Mouse (Mus musculus) heart, adult 11 months (tissue): Measurements from ENCODE around the gene Etfrf1.

Experiments
- DNase-seq: peaks from one replicate; pipeline ENCODE4 v3.0.0; 2022

The Etfrf1 gene

DNA sequence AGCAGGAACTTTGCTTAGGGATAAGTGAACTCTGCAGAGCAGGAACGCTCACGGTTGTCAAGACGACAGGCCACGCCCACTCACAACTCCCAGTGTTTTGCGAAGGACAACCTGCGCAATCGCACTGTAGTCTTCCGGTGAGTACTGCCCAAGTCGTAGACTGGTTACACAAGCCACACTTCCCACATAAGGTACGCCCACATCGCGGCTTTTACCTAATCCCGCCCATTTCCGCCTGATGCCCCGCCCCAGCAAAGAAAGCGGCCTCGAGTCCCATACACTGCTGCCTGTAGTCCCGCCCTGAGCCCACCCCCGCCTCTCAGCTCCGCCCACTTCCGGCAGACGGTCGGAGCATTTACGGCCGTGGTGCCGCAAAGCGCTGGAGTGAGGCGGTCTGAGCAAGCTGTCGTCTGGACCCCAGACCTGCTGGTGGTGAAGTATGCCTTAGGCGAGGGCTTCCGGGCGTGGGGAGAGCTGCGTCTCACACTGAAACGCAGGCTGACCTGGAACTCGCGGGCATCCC is at the start of gene Etfrf1, which contains the start of gene Casc1:
Gene Etfrf1, plus strand, starts transcription at position 319 of the 523 bp plus-strand sequence.
Gene Casc1, minus strand, starts transcription at position 190 of the 523 bp plus-strand sequence.
- peak; percentile 100 for DNase-seq

DNA sequence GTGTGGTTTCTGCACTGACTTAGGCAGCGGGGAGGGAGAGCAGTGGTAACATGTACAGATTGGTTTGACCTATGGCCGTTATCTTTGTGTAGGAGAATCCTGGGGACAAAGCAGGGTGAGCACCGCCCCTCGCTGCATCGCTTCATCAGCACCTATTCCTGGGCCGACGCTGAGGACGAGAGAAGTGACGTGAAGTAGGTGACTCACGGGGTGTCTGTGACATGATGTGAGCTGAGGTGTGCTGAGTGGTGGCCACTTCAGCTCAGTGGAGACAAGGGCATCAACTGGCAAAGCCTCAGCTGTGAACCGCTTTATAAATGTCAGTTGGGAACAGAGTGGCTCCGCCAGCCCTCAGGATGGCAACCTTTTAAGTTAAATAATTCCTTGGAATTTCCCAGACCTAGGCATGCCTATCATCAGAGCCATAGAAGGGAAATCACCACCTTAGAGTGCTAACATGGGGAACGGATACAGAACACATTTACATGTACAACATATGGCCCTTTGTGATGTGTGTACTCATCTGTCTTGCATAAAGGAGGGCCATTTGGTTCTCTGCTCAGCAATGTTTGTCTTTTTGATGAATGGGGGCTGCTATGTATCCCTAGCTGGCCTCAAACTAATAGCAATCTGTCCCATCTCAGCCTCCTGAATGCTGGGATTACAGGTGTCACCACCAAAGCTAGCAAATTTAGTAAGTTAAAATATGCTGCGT is 38.9 kb upstream of the Etfrf1 start:
- DNase-seq = peak; percentile 93

DNA sequence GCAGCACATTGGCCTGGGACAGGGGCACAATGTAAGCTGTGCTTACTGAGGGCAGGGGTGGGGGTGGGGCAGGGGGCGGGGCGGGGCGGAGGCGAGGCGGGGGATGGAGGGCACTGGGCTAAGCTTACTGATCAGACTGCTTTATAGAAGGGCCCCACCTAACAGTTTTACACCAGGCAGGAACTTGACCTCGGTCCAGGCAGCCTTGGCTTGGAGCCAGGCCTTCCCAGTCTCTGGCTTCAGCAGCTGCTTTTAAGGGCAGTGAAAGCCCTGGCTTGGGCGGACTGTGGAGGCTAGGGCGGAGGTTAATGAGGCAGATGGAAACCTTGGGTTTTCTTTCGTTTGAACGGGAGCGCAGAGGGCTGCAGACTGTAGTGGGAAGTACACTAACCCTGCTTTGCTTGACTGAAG is 37.1 kb upstream of the Etfrf1 start:
- DNase-seq = peak; percentile 98

DNA sequence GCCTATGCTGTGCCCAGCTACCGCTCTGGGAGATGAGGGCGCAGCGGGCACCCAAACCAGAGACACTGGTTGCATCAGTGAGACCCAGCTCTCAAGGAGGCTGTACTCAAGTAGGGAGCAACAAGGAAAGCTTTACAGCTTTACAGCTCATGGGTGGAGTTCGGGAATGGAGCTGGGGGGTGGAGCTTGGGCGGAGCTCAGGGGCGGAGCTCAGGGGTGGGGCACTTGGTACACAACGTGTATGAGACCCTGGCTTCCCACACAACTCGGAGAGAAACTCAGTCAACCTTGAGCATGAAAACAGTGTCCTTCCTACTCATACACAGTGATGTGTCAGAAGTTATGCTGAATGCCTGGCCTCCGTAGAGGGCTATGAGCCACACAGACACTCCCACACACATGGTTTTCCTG is 35.4 kb upstream of the Etfrf1 start:
- peak; percentile 77 for DNase-seq

DNA sequence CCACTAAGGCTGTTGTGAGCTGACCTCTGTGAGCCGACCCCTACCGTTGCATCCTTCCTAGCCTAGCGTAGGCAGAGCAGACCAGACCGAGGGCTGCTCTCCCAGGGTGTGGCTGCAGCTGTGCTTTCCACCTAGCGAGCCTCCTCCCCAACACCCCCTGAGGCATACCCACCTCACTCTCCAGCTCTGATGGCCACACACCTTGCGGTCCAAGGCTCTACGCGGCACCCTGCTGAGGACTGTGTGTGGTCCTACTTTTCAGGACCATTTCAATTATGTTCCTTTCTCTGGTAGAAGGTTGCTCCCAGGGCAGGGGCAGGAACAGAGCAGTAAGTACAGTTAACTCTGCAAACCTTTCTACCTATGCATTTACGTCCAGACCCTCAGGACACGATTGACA is 34.5 kb upstream of the Etfrf1 start:
- DNase-seq = peak; percentile 79

DNA sequence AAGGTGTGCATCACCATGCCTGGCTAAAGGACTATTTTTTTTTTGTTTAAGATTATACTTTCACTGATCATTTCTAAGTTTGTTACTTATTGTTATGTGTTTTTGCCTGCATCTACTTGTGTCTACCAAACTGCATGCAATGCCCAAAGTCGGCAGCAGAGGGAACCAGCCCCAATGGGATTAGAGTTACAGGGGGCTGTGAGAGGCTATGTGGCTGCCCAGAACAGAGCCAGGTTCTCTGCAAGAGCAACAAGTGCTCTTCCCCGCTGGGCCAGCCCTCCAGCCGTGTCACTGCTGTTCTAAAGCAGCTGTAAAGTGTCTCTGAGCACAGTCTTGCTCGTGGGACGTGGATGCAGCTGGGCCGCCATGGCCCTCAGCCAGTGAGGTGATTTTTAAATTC is 31.3 kb upstream of the Etfrf1 start:
- peak; percentile 89 for DNase-seq

DNA sequence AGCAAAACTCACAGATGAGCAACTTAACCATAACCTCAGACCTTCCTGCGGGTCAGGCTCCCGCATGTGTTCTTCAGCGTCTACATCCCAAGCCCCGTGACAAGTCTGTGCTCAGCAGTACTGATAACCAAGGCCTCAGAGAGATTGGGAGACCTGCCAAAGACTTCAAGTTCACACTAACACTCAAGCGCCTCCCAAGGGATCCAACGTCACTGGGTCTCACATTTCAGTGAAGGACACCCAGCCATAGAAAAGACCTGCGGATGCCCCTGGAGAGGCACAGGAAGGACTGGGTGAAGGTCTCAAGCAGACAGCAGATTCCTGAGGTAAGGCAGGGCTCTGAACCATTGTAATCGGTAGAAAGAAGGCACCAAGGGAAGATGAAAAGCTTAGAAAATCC is 28.9 kb upstream of the Etfrf1 start:
- DNase-seq = peak; percentile 98

DNA sequence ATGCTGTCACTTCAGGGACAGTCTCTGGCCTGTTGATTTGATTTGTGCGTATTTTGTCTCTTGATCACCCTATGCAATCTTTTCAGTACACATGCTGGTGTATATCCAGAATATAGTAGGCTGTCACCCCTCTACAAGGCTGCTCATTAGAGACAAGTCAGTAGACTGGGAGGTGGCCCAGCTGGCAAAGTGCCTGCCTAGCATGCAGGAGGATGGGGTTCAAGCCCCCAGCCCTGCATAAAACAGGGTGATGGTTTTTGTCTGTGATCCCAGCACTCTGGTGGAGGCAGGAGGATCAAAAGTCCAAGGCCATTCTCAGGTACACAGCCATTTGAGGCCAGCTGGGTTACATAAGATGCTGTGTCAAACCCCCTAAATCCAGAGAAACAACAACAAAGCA is 24.8 kb upstream of the Etfrf1 start:
- no peak for DNase-seq

DNA sequence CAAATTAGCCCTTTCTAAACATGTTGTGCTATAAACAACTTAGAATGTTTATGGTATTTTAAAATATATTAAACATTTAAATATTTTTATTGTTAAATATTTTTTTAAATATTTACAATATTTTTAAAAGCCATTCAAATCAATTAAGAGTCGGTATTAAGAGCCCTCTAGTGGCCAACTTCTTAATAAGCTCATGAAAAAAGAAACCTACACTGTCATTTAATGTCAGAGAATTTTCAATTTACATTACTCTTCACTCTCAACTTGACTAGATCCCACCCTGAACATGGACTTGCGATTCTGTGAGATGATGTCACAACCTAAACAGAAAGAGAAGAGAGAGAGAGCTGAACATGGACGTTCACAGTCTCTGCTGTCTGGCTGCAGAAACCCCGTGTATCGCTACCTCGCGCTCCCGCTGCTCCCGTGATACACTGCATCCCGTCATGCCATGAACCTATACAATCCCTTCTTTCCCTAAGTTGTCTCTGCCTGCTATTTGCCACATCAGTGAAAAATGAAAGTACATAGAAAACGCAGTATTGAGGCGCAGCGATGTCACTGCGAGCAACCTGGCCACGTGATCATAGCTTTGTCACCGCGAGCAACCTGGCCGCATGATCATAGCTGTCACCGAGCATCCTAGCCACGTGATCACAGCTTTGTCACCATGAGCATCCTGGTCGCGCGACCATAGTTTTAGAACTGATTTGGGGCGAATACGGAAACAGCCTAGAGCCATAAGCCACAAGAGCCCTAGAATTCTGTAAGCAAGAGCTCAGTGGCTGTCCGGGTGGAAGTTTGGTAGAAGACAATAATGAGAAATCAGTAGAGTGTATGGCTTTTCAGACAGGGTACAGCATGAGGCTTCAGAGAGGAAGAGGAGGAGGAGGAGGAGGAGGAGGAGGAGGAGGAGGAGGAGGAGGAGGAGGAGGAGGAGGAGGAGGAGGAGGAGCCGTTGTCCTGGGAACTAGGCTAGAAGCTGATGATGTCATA is 23.5 kb upstream of the Etfrf1 start:
- DNase-seq = no peak

DNA sequence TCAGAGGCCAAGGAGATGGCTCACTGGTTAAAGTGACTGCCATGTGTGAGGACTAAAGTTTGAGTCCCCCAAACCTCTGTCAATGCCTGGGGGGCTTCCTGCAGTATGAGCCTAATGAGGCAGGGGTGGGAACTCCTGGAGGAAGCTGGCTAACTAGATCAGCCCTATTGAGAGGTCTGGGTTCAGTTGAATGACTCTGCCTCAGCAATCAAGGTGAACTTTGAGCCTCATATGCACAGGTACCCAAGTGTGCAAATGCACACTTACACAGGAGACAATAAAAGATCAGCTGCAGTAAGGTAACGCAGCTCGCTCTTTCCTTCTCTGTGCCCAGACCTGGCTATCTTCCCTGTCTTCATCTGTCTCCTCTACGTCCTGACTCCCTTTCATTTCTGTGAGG is 17.9 kb upstream of the Etfrf1 start:
- peak; percentile 72 for DNase-seq

DNA sequence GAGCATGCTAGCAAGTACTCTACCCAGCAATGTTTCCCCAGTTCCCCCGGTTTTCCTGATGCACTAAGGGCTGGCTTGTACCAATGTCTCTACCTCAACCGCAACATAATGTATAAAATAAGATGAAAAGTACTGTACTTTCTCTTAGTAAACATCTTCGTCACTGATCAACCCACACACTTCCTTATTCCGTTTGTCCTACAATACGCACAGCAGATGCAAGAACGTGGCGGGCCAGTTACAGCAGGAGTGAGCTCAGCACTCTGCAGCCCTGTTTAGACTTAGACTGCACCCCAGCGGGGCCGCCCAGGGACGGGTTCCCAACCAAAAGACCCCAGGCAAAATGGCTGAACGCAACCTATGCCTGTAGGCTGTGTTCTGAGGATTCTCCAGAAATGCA is 17.5 kb upstream of the Etfrf1 start:
- DNase-seq = peak; percentile 91

DNA sequence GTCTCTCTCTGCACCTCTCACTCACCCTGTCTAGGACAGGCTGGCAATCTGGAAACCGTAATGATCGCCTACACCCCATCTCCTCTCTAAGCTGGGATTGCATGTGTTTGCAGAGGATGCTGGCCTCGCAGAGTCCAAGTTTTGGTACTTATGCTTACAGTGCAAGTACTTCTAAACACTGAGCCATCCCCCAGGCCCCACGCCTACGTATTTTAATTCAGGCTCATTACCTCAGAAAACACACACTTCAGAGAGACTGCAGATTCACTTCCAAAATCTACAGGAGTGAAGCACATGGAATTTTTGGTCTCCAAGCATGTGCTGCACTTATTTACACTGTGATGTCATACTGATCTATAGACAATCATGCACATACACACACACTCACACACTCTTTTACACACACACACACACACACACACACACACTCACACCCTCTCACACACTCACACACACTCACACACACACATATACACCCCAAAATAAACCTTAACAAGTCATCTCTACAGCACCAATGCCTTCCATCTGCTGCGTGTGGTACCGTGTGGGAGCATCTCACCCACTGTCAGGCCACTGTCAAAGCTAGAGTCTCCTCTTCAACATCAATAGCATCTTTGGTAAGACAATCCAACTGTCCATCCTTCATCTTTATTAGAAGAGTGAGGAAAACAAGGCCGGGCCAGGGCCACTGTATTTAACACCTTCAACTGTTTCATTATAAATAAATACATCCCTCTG is 12.8 kb upstream of the Etfrf1 start:
- peak; percentile 70 for DNase-seq

DNA sequence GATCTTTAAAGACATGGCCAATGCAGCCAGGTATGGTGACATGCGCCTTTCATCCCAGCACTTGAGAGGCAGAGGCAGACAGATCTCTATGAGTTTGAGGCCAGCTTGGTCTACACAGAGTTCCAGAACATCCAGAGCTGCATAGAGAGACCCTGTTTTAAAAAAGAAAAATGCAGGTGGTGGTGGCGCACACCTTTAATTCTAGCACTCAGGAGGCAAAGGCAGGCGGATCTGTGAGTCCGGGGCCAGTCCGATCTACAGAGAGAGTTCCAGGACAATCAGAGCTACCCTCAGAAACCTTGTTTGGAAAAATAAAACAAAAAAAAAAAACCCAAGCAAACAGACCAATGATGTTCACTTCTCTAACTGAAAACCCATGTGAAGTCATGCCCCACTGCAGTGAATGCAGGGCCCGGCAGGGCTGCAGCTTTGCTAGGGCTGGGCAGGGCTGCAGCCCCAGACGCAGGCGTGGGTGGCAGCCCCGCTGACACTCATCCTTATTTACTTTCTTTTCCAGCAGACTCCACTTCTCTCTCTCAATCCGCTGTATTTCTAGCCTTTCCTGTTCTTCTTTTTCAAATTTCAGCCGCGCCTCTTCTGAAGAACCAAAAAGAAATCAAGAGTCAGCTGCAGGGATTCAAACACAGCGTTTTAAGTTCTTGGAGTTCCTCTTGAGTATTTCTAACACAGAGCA is 8.4 kb upstream of the Etfrf1 start:
- DNase-seq = peak; percentile 77

DNA sequence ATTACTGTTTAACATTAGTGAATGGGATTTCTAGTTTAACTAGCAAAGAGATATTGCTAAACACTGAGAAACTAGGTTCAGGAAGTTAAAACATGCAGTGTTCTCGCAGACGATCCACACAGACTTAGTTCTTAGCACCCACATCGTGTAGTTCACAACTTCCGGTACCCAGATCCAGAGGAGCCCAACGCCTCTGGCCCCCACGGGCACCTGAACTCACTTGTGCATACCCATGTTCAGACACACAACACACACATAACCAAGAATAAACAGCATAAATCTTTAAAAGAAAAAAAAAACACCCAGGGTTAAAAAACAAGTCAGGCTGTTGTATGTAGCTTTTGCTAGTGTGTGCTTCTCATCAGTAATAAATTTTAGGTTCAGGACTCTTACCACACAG is 6.5 kb upstream of the Etfrf1 start:
- peak; percentile 79 for DNase-seq

DNA sequence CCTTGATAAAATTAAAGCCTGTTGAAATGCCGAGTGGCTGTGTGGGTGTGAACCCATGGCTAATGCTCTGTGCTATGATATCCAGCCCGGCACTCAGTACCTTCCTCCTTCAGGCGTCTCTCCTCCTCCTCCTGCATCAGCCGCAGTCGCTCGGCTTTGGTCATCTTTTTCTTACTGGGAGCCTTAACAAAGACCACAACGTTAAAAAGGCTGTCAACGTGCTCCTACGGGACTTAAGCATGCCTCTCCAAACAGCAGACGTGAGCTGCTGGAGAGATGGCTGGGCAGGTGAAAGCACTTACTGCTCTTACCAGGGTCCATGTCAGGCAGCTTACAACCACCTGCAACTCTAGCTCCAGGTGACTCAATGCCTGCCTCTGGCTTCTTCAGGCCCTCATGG is 5.8 kb upstream of the Etfrf1 start:
- peak; percentile 74 for DNase-seq

DNA sequence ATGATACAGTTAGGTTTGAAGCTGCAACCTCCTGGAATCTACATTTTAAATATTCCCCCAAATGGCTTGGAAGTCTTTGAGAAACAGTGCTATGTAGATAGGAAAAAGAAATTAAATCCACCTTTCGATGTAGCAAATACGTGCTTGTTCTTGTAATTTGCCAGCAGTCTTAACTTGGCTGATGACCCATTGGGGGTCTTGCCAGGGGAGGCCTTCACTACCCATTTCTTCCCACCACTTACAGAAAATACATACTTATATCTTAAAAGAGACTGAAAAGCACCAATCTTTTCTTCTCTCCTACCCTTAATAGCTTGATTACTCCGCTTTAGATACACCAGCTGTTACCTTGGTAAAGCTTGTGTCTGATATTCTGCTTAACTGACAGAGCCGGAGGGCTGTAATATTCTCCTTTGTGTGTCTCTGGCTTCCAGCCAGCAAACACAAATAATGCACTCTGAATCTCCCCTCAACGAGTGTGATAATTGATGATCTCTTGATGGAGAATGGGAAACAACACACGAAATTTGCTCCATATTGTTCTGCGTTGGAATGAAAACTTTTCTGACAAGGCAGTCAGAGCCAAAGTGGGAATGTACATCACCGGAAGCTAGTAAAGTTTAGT is 766 bp upstream of the Etfrf1 start:
- no peak for DNase-seq

DNA sequence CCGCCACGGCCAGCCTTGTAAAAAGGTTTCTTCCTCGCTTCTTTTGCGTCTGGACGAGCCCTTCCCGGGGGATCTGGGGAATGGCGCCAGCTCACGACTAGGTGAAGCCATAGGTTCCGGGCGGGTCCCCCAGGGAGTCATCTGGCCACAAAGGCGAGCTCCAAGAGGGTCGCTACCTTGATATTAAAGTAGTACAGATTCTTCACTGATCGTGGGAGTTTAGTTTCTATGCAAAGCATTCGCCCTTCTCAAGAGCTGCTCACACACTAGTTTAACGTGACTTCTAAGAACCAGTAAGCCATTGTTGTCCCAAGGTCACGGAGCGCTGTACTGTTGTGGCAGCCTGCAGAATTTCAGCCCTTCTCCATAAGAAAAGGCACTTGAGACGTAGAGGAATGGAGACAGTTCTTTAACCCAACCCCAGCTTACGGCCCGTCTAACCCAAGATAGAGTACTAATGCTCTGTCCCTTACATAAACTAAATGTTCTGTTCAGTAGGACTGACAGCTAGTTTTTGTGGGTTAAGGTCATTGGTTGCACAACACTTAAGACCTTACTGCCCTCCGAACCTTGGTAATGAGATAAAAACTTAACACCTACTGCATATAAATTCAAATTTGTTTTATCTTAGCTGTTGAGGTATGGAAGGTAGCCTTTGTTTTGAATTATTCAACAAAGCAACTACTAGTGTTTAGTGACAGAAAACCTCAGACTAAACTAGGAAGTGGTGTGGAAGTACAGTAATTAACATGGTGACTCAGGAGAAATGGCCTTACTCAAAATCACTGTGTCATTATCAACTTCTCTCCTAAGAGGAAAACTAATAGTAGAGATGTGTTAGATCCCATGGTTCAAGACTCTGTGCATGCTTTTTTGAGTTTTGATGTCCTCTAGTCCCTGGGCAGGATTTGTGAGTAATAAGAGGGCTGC is 707 bp downstream of the Etfrf1 start:
- no peak for DNase-seq

DNA sequence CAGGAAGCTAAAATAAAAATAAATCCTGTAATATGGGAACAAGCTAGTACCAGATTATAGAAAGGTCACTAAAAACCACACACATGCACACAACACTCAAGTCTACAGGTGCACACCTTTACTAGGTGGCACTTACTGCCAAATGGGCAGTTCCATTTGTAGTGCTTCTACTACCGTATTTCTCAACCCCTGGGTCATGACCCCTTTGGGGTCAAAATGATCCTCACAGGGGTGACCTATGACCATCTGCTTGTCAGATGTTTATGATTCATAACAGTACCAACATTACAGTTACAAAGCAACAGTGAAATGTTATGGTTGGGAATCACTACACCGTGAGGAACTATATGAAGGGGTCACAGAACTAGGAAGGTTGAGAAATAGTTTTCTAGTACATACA is 3.0 kb downstream of the Etfrf1 start:
- no peak for DNase-seq

DNA sequence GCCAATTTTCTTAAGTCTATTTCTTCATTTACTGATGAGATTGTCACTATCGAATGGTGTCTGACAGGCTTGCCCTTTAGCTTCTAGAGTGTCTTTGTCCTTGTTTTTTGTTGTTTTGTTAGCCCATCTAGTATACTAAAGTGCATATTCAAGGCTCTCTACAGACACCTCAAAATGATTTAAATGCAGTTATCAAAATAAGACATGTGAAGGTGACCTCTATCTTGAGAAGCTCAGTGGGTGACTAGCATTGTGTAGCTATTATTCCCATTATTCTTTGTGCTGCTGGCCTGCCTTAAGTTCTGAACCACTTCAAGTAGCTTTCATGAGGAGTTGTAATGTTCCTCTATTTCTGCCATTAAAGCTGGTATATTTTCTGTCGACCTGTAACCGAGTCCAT is 4.9 kb downstream of the Etfrf1 start:
- no peak for DNase-seq

DNA sequence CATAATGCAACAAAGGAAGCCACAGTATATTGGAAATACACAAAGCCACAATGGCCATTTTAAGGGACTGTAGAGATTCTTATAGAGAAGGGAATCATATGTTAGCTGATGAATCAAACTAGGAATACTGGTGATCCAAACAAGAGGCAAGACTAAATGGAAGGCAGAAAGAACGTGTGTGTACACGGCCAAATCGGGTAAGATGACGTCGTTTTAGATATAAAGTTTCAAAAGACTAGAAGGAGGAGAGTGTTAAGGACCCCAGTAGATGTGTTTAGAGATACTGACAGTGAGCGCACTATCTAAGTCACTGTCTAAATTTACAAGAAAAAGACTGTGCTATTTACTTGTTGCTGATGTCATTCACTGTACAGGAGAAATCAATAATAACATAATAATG is 13.3 kb downstream of the Etfrf1 start:
- no peak for DNase-seq

DNA sequence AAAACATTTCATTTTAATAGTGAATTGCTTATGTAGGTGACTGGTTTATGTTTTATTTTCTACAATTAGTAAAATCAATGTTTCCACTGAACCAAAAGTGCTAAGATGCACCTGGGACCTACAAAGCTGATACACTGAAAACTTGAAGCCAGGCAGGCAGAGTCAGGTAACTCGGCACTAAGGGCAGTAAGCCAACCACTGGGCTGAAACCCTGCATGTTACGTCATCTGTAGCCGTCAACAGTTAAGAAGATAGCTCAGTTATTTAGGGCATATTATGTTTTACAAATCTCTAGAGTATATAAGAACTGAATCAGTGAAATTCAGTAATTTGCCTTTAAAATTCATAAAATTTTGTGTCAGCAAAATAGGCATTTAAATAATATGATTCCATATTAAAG is 15.4 kb downstream of the Etfrf1 start:
- no peak for DNase-seq
